Mouse (Mus musculus) heart, embryonic 10.5 days (tissue): ENCODE data around the gene Emg1. TPM values are rescaled to one million over a fixed set of nuclear protein-coding genes. Genes with fewer than 3 reads are reported as not detected.

Experiments
- DNase-seq: peaks from one replicate; pipeline ENCODE4 v3.0.0-alpha.2; 2017; ENCODE audit warnings: low spot score
- H3K27ac ChIP-seq: fragments of 300-500 bp; sonication (generic); 2 replicates; pipeline ENCODE4 v1.5.1; 2016; ENCODE audit warnings: mild to moderate bottlenecking
- H3K27me3 ChIP-seq: fragments of 300-500 bp; sonication (generic); 2 replicates; pipeline ENCODE4 v1.6.1; 2016; ENCODE audit warnings: mild to moderate bottlenecking; ENCODE audit not compliant: poor library complexity, insufficient read depth, severe bottlenecking
- H3K36me3 ChIP-seq: fragments of 300-500 bp; sonication (generic); 2 replicates; pipeline ENCODE4 v1.6.1; 2016; ENCODE audit warnings: mild to moderate bottlenecking, moderate library complexity
- H3K4me1 ChIP-seq: fragments of 300-500 bp; sonication (generic); 2 replicates; pipeline ENCODE4 v1.6.1; 2016; ENCODE audit warnings: mild to moderate bottlenecking
- H3K4me3 ChIP-seq: fragments of 300-500 bp; sonication (generic); 2 replicates; pipeline ENCODE4 v1.5.1; 2016; ENCODE audit warnings: mild to moderate bottlenecking, moderate library complexity
- H3K9me3 ChIP-seq: fragments of 300-500 bp; sonication (generic); 2 replicates; pipeline ENCODE4 v1.6.1; 2016; ENCODE audit warnings: mild to moderate bottlenecking, moderate library complexity
- WGBS: fragments of 180-500 bp; shearing (Covaris S2); methylation state at CpG from one replicate; pipeline ENCODE4 v1.1.7; 2016; 5-methylcytosine and 5-hydroxymethylcytosine counted together
- polyA plus RNA-seq: library from polyadenylated mRNA; unstranded; fragments of >200 nt; fragmentation: Nextera tagmentation; extraction: Ambion mirVana; gene quantifications from 2 replicates; pipeline ENCODE4 v1.2.1, GENCODE M21; 2016

Emg1 gene
- polyA plus RNA-seq, 1 experiment from 2014 or later, result 216 TPM

DNA sequence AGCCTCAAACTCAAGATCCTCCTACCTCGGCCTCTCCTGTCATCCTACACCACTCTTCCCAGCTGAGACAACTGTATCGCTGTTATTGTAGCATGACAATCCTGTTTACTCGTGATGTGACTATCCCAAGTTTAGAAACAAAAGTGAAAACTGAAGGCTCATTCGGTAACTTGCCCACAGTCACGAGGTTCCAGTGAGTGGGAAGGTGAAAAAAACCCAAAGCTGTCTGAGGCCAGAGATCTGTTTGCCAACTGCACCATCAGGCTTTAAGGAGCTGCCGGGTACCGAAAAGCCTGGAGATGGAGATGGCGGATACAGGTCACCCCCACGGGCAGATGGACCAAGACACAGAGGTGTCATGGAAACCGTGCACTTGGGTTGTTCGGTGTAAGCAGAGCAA lies 25.1 kb upstream of the Emg1 start:
- Histone ChIP-seq H3K9me3 (no peaks in the 10 kb centered on the region), H3K36me3 (no peaks in the 10 kb centered on the region), H3K4me3 (no peak overlapping the region), H3K27me3 (peaks cover 8% of the 10 kb centered on the region; the same call in 1 of the 2 replicates), H3K4me1 (peaks cover 38% of the 10 kb centered on the region), H3K27ac (no peak overlapping the region)
- WGBS, result 87% methylated on average over 11 of the region's 11 CpGs
- DNase-seq, result no peak

DNA sequence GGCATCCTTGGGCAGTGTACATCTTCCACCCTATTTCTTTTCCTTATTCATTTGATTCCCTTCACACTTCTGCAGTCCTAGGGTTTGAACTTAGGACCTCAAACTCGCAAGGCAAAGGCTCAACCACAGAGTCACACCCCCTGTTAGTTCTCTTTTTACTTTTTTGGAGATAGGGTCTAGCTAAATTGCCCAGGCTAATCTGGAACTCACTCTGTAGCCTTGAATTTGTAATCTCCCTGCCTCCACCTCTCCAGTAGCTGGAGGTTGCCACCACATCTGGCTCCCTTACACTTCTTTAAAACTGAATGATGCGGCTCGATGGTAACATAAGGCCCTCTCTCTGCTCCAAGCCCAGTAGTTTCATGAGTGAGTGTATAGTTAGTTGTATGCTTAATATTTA lies 22.4 kb upstream of the Emg1 start:
- DNase-seq, result no peak
- no peak overlapping the region for H3K4me3 ChIP-seq
- H3K27me3 ChIP-seq, result peaks cover 8% of the 10 kb centered on the region; the same call in 1 of the 2 replicates
- 91% methylated on average over 3 of the region's 3 CpGs for WGBS
- H3K9me3 ChIP-seq, result no peaks in the 10 kb centered on the region
- no peak overlapping the region for H3K27ac ChIP-seq
- H3K36me3 ChIP-seq, result no peaks in the 10 kb centered on the region
- peaks cover 29% of the 10 kb centered on the region for H3K4me1 ChIP-seq

DNA sequence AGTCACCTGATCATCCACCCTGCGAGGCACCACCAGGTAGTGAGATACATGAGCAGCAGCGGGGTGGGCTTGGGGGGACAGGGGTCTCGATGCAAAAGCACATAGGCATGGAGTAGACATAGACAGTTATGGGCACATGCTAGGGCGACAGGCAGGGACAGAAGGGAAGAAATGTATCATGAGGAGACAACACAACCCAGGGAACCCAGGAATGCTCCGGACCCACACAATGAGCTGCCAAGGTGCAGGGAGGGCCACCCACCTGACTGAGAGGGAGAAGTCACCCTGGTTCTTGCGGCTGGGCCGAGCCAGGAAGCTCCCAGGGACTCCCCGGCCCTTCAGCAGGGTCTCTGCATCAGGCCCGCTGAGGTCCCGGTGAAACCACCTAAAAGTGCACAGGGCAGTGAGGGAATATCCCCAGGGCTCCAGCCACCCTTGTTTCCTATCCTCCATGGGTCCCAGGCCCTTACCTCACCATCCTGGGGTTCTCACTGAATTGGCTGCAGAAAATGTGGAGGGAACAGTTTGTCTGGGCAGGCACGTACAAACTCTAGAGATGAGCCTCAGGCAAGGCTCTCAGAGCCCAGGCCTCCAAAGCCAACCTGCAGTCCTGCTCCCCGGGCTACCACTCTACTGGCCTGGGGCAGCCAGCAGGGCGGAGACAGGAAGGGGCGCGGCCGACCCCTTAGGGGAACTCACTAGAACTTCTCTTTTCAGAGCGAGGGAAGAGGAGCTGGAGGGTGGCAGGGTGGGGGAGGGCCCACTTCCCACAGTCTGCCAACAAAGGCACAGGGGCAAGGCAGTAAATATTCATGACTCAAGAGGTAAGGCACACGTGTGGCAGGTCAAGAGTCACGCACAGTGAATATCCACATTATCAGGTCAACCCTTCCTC lies 20.7 kb upstream of the Emg1 start:
- DNase-seq, result no peak
- Histone ChIP-seq H3K4me3 (no peak overlapping the region), H3K27me3 (peaks cover 8% of the 10 kb centered on the region; the same call in 1 of the 2 replicates), H3K27ac (peak overlapping the region; percentile 72), H3K36me3 (no peaks in the 10 kb centered on the region), H3K9me3 (no peaks in the 10 kb centered on the region), H3K4me1 (peaks cover 14% of the 10 kb centered on the region)
- WGBS, result 50% methylated on average over 19 of the region's 19 CpGs

- 81% methylated on average over 7 of the region's 7 CpGs for WGBS
- Histone ChIP-seq H3K36me3 (no peaks in the 10 kb centered on the region), H3K27me3 (peaks cover 8% of the 10 kb centered on the region; the same call in 1 of the 2 replicates), H3K4me3 (no peak overlapping the region), H3K9me3 (no peaks in the 10 kb centered on the region), H3K27ac (no peak overlapping the region), H3K4me1 (peaks cover 14% of the 10 kb centered on the region)
- no peak for DNase-seq
These were observed 19.1 kb upstream of the Emg1 start for GRCm38 (mm10) chr6:124731038-124731437.

GRCm38 (mm10) chr6:124729850-124730705 lies 18.1 kb upstream of the Emg1 start:
- WGBS, result 66% methylated on average over 8 of the region's 8 CpGs
- Histone ChIP-seq H3K27ac (no peak overlapping the region), H3K4me1 (peaks cover 14% of the 10 kb centered on the region), H3K4me3 (no peak overlapping the region), H3K9me3 (no peaks in the 10 kb centered on the region), H3K36me3 (no peaks in the 10 kb centered on the region), H3K27me3 (peaks cover 8% of the 10 kb centered on the region; the same call in 1 of the 2 replicates)
- no peak for DNase-seq

DNA sequence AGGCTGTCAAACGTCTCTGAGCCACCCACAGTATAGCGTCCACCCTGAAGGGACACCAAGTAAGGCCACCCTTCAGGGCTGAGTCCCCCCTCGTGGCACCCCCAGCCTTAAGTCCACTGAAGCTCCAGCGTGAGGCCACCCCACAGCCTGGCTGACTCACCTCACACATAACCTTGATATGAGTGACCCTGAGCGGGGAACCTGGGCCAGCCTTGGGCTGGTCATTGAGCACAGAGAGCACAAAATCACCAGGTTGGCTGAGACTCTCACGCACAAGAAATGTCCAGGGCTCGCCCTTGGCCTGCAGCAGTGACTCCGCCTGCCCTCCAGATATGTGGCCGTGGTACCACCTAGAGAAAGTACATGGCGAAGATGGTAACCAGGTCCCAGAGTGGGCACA lies 16.6 kb upstream of the Emg1 start:
- H3K27me3 ChIP-seq, result peaks cover 8% of the 10 kb centered on the region; the same call in 1 of the 2 replicates
- no peaks in the 10 kb centered on the region for H3K9me3 ChIP-seq
- no peak overlapping the region for H3K4me3 ChIP-seq
- DNase-seq, result no peak
- 84% methylated on average over 10 of the region's 10 CpGs for WGBS
- no peak overlapping the region for H3K27ac ChIP-seq
- peaks cover 14% of the 10 kb centered on the region for H3K4me1 ChIP-seq
- no peaks in the 10 kb centered on the region for H3K36me3 ChIP-seq

GRCm38 (mm10) chr6:124724472-124724871 lies 12.5 kb upstream of the Emg1 start:
- Histone ChIP-seq H3K27ac (no peak overlapping the region), H3K27me3 (no peaks in the 10 kb centered on the region), H3K4me1 (peaks cover 17% of the 10 kb centered on the region), H3K9me3 (no peaks in the 10 kb centered on the region), H3K4me3 (no peak overlapping the region), H3K36me3 (no peaks in the 10 kb centered on the region)
- 85% methylated on average over 10 of the region's 10 CpGs for WGBS
- no peak for DNase-seq

DNA sequence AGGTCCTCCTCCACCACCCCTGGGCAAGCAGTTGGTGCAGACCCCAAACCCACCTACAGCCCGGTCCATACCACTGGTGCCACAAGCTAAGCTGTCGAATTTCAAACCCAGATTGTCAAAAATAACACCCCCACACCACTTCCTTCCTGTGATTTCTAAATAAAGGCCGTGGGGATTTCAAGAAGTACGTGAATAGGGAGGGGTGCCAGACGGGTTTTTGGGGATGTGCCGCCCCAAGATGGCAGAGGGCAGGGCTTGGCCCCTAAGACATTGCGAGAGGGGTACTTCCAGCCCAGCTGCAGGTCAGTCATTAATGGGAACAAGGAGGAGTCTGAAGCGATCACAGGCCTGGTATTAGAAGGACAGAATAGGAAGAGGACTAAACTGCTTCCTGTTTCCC lies 11.6 kb upstream of the Emg1 start:
- DNase-seq, result no peak
- H3K4me1 ChIP-seq, result peaks cover 26% of the 10 kb centered on the region
- H3K36me3 ChIP-seq, result no peaks in the 10 kb centered on the region
- H3K9me3 ChIP-seq, result no peaks in the 10 kb centered on the region
- H3K27ac ChIP-seq, result no peak overlapping the region
- H3K27me3 ChIP-seq, result no peaks in the 10 kb centered on the region
- no peak overlapping the region for H3K4me3 ChIP-seq
- WGBS, result 80% methylated on average over 8 of the region's 8 CpGs

GRCm38 (mm10) chr6:124722876-124723473 lies 11.0 kb upstream of the Emg1 start:
- Histone ChIP-seq H3K4me3 (no peak overlapping the region), H3K36me3 (no peaks in the 10 kb centered on the region), H3K27me3 (no peaks in the 10 kb centered on the region), H3K4me1 (peaks cover 31% of the 10 kb centered on the region), H3K27ac (no peak overlapping the region), H3K9me3 (no peaks in the 10 kb centered on the region)
- 77% methylated on average over 6 of the region's 6 CpGs for WGBS
- no peak for DNase-seq

DNA sequence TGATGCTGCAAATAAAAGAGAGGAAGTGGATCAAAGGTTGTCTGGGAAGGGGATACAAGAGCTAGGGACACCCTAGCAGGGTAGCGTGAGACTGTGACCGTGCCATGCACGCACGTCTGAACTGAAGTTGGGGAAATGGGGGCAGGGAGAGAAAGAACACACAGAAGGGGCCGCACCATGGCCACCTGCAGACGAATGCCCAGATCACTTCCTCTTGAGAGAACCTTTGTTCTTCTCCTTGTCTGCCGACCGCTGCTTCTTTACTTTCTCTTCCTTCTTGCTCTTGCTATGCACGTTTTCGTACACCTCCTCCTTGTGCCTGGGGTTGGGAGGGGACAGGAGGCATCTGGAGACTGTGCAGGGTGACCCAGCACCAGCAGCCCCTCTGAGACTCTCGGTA lies 8.9 kb upstream of the Emg1 start:
- Histone ChIP-seq H3K27me3 (no peaks in the 10 kb centered on the region), H3K9me3 (no peaks in the 10 kb centered on the region), H3K27ac (peak overlapping the region; percentile 10; the same call in 1 of the 2 replicates), H3K4me1 (peaks cover 35% of the 10 kb centered on the region), H3K36me3 (peaks cover 21% of the 10 kb centered on the region), H3K4me3 (no peak overlapping the region)
- 75% methylated on average over 11 of the region's 11 CpGs for WGBS
- DNase-seq, result no peak

- H3K27me3 ChIP-seq, result no peaks in the 10 kb centered on the region
- H3K36me3 ChIP-seq, result peaks cover 35% of the 10 kb centered on the region
- H3K27ac ChIP-seq, result peak overlapping the region; percentile 78
- no peak for DNase-seq
- WGBS, result 52% methylated on average over 7 of the region's 7 CpGs
- H3K4me3 ChIP-seq, result no peak overlapping the region; the same call in 1 of the 2 replicates
- peaks cover 35% of the 10 kb centered on the region for H3K4me1 ChIP-seq
- H3K9me3 ChIP-seq, result no peaks in the 10 kb centered on the region
These were observed 7.5 kb upstream of the Emg1 start for GRCm38 (mm10) chr6:124719354-124719978.

DNA sequence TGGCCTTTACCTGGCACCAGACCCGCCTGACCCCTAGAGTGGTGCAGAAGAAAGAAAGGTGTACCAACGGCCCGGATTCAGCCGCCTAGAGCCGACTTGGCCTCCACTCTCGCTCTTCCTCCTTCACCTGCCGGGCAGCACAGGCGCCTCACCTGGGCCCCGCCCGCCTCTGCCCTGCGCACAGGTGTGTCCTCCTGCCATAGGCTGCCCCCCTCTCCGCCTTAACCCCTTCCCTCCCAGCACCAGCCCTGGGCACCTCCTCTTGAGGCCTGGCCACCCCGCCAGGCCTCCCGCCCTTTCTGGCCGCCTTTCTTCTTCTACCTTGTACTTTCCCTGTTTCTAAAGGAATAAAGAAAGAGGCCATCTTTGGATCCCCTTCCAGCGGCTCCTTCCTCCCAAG lies 6.7 kb upstream of the Emg1 start:
- DNase-seq, result no peak
- Histone ChIP-seq H3K4me1 (peaks cover 41% of the 10 kb centered on the region), H3K27ac (peak overlapping the region; percentile 78), H3K27me3 (no peaks in the 10 kb centered on the region), H3K9me3 (no peaks in the 10 kb centered on the region), H3K4me3 (peak overlapping the region; percentile 28), H3K36me3 (peaks cover 43% of the 10 kb centered on the region)
- 58% methylated on average over 16 of the region's 16 CpGs for whole genome bisulfite sequencing
